Mouse (Mus musculus): ENCODE measurements around the gene Ctcf. TPM values are rescaled to one million over a fixed set of nuclear protein-coding genes. Genes with fewer than 3 reads are reported as not detected.
"Not testable (repeated sequence)": the region's sequence is repeated elsewhere in the genome, so short reads cannot be mapped to it uniquely, and the experiment has no call there.

Ctcf gene
- 10 to 100 TPM; 80.7 to 84.5 TPM for total RNA-seq (2021)
- long read RNA-seq, transcript Ctcf-201 (12 exons, 3,782 nt): major isoform, 19 of 49 reads
- long read RNA-seq, partial matches to known transcripts: 7 of 49 reads
- long read RNA-seq, other reads (novel, unspliced or antisense): 23 of 49 reads

DNA sequence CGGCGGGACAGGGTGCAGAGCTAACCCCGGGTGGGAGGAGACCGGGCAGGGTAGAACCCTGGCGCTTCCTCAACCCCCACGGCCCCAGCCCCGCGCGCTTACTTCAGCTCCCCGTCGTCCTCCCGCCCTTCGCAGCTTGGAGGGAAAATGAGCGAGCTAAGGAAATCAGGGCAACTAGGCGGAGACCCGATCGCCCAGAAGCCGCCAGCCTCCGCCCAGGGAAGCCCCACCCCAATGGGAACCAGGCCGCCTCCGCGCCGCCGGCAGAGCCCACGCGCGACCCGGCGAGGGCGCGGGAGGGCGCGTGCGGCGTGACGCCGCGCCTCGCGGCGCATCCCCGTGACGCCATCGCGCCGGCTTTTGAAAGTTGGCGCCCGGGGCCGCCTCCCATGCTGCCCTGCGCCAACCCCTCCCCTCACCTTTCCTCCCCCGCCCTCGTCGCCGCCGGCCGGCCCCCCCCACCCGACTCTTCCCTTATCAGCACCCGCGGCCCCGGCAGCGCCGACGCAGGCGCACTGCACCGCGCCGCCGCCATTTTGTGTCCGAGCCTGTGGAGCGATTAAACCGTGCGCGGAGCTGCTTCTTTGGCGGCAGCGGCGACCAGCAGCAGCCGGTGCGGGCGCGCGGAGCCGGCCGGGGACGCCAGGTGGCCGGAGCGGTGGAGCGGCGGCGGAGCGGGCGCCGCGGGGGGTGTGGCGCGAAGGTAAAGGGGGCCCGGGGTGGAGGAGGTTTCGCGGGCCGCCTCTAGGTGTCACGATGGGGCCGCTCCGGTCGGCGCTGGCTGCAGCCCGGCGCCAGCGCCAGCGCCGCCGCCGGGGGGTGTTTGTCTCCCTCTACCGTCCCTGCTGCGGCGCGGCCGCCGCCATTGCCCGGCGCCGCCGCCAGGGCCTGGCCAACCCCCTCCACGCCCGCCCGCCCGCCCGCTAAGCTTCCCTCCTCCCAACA, at the start of gene Ctcf:
Gene Ctcf (plus strand): TSS at position 551 of the 945 bp plus-strand sequence.
- peak; percentile 83 to 92 for DNase-seq (ENCODE audit: low spot score in 2 of 2)

DNA sequence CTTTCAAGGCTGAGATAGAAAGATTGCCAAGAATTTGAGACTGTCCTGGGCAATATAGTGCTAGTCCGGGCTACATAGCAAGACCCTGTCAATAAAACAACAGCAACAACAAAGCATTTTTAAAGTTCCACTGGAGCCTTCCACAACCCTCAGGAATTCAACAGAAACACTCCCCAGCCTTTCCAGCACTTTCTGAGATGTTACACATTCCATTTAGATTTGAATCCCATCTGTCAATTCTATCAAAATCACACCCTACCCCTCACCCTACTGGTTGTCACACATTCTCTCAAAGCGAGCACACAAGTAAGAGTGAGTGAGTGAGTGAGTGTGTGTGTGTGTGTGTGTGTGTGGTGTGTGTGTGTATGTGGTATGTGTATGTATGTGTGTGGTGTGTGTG, 43.9 kb upstream of the Ctcf start:
- DNase-seq (ENCODE audit: low spot score in 2 of 2): no peak

DNA sequence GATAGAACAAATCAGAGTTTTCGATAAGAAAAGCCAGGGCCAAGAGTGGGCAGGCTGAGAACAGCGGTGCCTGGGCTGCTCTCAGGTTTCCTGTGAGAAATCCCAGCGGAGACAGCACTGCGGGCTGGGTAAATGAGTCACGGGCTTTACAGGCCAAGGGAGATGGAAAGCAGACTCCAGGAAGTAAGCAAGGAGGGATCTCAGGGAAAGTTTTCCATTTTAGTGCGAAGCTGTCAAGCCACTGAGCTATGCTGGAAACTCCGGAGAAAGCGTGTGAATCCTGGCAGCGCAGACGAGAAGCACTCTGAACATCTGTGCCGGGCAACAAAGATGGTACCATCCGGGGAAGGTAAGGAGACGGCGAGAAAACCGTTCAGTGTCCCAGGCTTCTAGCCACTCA, 42.5 kb upstream of the Ctcf start:
- no peak for DNase-seq (ENCODE audit: low spot score in 2 of 2)

DNA sequence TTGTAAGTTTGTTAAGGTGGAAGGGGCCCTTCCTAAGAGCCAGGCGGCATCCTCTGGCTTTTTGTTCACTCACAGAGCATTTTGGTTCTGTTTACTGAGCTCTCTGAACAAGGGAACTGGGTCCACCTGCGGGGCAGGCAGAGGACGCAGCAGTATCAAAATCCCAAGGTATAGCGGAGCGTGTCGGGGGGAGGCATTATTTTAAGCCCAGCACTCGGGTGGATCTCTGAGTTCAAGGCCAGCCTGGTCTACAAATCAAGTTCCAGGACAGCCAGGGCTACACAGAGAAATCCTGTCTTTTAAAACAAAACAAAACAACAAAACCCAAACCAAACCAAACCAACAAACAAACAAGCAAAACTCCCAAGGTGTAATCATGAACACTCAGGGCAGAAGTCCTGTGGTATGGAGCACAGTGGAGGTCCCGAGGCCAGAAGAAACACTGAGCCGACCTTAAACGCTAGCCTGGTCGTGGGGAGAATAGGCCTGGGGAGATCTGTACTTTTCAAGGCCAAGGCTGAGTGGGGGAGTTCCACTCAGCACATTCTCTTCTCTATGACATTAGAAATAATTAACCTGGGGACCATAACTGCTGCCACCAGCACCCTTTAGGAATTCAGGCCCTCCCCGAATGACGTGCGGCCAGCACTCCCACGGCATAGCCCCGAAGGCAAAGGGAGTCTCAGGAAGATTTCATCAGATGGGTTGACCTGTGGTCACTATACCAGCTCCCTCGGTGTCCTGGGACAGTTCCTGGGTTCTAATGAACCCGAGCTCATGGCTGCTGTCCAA, 41.7 kb upstream of the Ctcf start:
- DNase-seq (ENCODE audit: low spot score in 2 of 2): no peak

DNA sequence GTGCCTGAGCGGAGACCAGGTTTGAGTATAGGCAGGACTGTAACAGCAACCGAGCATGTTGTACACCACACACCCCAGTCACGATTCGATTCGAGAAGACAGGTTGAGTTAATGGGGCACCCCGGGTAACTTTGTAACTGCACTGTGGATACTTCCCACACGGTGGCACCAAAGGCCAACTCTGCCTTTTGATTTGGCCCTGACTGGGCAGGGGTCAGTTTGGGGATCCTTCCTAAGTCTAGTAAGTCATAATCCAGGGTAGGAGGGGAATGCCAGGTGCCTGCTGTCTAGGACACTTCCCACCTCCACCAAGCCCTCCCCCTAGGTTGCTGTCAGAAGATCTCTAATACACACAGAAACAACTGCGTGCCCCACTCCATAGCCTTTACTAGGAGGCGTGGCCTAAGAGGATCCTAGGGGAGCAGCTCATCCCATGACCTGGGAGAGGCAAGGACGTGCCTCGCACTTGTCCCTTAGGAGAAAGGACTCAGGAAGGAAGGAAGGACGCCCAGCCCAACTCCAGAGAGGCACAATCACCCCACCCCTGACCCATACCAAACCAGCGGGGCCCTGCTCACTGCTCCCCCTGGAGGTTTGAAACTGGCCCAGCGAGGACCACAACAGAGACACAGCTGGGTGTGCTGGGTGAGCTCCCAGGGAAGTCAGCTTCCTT, 39.9 kb upstream of the Ctcf start:
- DNase-seq (ENCODE audit: low spot score in 2 of 2): peak in 1 of 2 experiments; percentile 54

DNA sequence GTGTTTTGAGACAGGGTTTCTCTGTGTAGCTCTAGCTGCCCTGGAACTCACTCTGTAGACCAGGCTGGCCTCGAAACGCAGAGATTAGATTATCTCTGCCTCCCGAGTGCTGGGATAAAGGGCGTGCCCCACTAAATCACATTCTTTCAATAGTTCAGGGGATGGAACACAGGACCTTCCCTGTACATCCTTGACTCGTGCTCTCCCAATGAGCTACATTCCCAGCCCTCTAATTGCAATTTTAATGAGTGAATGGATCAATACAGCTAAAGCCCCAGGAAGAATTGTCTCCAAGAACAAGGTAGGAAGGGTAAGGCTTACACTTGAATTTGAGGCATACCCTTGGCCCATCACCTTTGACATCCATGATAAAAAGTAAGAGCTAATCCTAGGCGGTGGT, 37.6 kb upstream of the Ctcf start:
- DNase-seq (ENCODE audit: low spot score in 2 of 2): no peak

DNA sequence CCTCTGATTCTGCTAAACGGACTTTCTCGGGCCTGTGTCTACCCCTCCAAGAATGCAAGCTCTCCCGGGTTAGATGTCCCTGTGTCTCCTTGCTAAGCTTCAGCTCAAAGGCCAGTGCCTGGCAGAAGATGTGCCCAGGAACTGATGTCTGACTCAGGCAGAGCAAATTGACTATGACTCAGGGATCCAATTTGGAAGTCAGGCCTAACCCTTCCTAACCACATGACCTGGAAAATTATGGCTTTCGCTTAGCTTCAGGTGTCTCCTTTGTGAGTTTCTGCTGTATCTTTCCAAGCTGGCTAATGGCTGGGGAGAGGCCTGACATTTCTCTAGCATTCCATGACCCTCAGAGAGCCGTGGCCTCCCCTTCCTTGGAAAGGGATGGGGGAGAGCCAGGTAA, 35.1 kb upstream of the Ctcf start:
- DNase-seq (ENCODE audit: low spot score in 2 of 2): no peak

DNA sequence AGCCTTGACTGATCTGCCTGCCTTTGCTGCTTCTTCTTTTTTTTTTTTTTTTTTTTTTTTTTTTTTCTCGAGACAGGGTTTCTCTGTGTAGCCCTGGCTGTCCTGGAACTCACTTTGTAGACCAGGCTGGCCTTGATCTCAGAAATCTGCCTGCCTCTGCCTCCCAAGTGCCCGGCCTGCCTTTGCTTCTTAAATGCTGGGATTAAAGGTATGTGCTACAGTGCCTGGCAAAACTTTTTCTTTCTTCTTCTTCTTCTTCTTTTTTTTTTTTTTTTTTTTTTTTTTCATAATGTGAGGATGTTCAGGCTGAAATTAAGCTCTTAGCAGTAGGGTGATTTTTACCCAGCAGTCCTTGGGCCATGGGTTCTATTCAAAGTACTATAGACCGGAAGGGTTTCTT, 33.8 kb upstream of the Ctcf start:
- DNase-seq (ENCODE audit: low spot score in 2 of 2): not testable (repeated sequence)

DNA sequence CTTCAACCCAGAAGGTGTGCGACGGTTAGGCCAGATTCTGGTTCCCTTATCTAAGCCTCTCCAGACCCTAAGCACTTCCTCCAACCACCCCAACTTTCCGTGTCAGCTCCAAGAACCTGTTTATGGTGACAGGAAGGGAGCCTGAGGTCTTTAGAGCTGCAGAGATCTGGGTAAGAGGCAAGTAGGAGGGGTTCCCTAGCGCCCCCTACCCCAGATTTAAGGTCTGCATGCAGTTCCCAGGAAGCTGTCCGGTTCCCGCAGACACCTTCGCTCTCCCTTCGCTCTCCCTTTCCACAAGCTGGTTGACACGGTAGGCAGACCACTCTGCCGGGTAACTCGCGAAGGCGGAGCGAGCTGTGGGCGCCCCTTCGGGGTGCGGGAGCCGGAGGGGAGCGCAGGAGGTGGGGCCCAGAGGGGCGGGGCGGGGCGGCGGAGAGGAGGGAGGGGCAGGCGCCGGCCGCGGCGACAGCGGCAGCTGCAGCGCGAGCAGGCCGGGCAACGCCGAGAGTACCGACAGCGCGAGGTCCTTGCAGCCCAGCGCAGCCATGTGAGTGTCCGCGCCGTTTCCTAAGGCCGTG, 31.5 kb upstream of the Ctcf start, which contains the start of gene Ripor1:
Gene Ripor1 (plus strand): TSS at position 452 of the 578 bp plus-strand sequence.
- DNase-seq (ENCODE audit: low spot score in 2 of 2): peak in 1 of 2 experiments; percentile 78

DNA sequence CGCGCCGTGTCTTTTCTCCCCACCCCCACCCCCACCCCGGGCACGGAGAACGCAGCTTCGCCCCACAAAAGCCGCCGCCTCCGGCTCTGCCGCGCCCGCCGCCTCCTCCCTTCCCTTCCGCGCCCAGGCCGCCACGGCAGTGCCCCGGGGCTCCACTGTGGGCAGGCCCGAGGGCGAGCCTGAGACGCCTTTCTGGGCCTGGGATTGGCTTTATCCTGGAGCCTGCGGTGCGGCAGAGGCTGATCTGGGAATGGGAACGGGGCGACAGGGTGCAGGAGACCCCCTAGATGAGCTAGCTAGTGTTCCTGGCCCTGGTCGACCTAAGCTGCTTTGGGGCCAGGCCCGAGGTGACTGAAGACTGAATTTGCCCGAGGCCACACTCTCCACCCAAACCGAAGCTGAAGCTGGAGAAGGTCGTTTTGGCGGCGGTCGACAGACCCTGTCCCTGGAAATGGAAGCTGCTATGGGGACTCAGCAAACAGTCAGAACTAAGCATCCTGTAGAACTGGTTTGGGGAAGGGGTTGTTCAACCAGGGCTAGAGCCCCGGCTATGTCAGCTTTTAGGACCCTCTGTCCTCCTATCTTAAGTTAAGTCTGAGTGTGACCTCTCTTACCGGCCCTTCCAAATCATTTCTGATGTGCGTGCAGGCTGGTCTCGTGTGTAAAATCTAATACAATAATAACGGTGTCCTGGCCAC, 30.7 kb upstream of the Ctcf start:
- peak in 1 of 2 experiments; percentile 35 for DNase-seq (ENCODE audit: low spot score in 2 of 2)

DNA sequence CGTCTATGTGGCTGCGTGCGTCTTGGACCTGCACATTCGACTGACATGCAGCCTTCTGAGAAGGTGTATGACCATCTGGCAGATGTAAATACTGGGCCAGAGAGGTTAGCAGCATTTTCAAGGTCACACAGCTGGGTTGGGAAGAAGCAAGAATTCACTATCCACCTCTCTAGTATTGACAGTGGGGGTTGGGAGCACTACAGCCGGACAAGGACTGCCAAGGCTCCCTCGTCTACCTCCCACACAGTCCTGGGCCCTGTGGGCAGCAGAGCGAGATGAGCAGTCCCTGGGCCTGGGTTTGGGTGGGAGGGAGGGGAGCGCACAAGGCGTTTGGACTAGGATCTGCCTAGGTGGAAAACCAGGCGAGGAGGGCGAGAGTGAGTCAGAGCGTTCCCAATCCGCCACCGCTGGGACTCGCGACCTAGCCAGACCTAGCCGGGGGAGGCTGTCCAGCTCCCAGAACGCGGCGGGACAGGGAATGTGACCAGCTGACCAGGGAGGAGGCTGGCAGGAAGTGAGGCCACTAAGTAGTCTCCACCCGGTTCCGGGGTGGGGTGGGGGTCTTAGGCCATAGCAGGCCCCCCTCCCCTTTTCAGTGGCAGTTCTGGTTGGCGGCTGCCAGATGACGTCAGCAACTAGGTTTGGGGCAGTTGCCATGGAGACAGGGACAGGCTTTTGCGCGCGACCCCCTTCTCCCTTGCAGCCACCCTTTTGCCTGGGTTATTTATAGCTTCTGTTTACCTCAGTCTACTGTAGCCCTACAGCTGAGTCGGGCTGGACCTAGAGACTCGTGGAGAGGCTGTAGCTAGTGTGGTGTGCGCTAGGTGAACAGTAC, 30.0 kb upstream of the Ctcf start:
- DNase-seq (ENCODE audit: low spot score in 2 of 2): peak; percentile 81 to 88

DNA sequence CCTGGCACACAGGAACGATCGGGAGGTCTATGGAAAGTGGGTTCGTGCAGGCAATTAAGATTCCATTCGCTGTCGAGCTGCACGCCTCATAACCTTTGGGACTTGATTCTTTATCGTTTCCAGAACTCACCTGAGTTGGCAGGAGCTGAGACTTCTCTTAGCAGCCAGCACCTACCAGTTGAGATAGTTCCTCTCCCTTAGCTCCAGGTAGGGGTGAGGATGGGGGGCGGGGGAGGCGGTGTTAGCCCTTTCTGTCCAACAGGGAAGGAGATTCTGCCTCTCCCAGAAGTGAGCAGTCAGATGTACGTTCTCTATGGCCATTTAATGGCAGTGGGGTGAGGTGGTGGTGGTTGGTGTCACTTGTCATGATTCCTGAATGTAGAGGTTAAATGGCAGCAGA, 29.3 kb upstream of the Ctcf start:
- no peak for DNase-seq (ENCODE audit: low spot score in 2 of 2)

DNA sequence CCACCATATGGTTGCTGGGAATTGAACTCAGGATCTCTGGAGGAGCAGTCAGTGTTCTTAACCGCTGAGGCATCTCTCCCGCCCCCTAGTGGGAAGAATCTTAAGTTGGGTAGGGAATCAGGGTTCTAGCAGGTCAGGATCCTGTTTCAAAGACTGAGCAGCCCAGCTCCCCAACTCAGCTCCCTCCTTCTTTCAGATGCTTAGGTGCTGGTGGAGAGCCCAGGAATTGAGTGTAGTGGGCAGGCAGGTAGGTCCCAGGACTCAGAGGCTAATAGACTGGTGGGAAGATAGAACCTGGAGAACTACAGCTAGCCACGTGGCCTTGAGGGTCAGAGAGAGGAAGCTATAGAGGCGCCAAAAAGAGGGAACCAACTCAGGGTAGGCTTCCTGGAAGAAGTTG, 28.7 kb upstream of the Ctcf start:
- DNase-seq (ENCODE audit: low spot score in 2 of 2): peak in 1 of 2 experiments; percentile 57

DNA sequence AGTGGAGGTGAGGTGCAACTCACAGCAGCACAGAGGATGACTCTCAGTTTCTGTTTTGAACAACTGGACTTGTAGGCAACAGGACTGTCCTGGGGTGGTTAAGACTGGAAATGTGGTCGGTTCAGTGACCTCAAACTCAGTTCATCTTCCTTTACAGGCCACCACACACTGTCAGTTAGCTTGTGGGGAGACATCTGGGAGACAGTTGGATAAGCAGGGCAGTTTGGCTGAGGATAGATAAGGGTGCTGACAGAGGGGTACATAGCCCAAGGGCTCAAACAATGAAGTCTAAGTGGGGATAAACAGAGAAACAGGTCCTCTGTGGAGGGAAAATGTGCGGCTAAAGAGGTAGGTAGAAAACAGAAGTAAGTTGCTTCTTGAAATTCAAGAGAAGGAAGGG, 27.0 kb upstream of the Ctcf start:
- DNase-seq (ENCODE audit: low spot score in 2 of 2): no peak

DNA sequence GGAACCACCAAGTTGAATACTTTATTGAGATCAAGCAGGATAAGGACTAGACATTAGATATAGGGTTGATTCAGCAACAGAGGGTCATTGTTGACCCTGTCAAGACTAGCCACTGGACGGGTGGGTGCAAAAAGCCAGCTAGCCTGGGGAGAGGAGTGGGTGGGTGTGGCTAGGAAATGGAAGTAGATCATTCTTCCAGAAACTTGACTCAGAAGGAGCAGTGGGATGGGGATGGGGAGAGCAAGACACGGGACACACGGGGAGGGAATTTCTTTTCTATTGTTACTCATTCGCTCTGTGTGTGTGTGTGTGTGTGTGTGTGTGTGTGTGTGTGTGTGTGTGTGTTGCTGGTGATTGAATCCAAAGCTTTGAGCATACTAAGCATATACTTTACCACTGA, 26.6 kb upstream of the Ctcf start:
- no peak for DNase-seq (ENCODE audit: low spot score in 2 of 2)

DNA sequence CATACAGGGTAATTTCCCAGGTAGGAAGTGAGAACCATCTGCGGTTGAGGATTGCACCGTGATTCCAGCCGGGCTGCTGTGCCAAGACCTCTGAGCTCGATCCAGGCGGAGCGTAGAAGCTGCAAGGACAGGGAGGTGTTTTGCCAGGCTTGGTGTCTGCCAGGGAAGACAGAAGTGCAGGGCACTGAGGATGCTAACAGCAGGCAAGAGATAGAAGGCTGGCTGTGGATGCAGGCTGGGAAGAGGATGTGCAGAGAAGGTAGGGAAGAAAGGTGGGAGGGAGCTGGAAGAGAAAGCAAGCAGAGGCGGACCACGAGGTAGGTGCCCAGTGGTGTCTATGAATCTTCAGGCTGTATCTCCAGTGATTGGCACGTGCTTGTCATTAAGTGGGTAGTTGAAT, 24.5 kb upstream of the Ctcf start:
- DNase-seq (ENCODE audit: low spot score in 2 of 2): no peak

DNA sequence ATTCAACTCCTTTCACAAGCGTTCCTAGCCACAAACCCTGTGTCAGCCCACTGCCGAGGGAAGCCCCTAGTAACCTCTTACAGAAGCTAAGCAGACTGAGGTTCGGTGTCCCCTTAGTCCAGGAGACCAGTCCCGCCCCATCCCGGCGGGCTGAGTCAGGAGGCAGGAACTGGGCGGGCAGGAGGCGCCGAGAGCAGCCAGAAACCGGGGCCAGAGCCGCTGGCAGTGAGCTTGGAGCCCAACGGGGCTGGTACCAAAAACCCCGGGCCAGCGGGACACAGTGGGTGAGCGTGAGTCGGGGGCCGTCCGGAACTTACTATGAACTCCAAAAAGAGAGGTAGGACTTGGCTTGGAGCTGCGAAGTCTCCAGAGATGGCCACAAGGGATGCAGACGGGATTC, 23.3 kb upstream of the Ctcf start:
- DNase-seq (ENCODE audit: low spot score in 2 of 2): no peak

DNA sequence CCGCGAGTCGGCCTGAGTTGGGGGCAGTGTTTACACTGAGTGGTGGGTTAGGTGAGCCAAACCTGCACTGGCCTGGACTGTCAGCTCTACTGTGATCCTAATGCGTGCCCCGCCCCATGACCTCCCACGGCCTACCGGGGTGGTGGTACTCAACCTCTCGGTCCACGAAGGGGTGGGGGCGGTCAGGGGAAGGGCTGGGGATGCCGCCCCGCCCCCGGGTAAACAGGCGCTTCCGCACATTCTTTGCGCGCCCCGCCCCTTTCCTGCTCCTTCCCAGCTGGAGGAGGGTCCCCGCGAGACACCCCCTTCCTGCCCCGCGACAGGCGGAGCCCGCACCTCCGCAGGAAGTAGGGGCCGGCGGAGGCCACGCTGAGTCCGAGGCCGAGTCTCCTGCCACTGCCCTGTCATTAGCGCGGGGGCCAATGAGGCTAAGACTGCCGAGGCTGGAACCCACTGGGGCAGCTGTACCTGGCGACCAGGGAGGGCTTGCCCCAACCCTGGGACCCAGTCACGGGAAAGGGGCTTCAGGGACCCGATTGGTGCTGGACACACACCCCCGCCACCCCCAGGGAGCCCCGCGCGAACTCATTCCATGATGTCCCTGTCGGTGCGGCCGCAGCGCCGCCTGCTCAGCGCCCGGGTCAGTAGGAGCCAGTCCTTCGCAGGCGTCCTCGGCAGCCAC, 22.4 kb upstream of the Ctcf start:
- DNase-seq (ENCODE audit: low spot score in 2 of 2): no peak

DNA sequence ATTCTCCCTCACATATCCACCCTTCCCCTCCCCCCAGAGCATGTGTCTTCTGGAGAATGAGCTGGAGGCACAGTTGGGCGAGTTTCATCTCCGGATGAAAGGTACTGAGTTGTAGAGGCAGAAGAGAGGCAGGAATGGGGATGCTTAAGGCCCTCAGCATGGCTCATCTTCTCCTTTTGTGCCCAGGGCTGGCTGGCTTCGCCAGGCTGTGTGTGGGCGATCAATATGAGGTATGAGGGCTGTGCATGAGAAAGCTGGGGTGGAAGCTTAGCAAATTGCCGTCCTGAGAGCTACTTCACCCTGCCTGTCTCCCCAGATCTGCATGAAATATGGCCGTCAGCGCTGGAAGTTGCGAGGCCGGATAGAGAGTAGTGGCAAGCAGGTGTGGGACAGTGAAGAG, 20.4 kb upstream of the Ctcf start:
- peak in 1 of 2 experiments; percentile 78 for DNase-seq (ENCODE audit: low spot score in 2 of 2)

Measured in layer of hippocampus, adult 18-20 months (tissue).